Mouse (Mus musculus) neural tube, embryonic 12.5 days (tissue): Measurements from ENCODE around the gene Nrf1. TPM values are rescaled to one million over a fixed set of nuclear protein-coding genes. Genes with fewer than 3 reads are reported as not detected.

Source experiments
- ATAC-seq: fragments of 200-750 bp; cut with Nextera tagmentation; 2 replicates; pipeline ENCODE4 v1.8.0; 2017; ENCODE audit warnings: low read depth, mild to moderate bottlenecking, moderate TSS enrichment, moderate library complexity; ENCODE audit not compliant: low FRiP score
- H3K27ac ChIP-seq: fragments of 300-500 bp; sonication (generic); 2 replicates; pipeline ENCODE4 v1.5.1; 2016
- H3K27me3 ChIP-seq: fragments of 300-500 bp; sonication (generic); replicated peaks from 2 replicates; pipeline ENCODE4 v1.6.1; 2016; ENCODE audit warnings: mild to moderate bottlenecking
- H3K36me3 ChIP-seq: fragments of 300-500 bp; sonication (generic); 2 replicates; pipeline ENCODE4 v1.6.1; 2016; ENCODE audit warnings: mild to moderate bottlenecking
- H3K4me1 ChIP-seq: fragments of 300-500 bp; sonication (generic); 2 replicates; pipeline ENCODE4 v1.6.1; 2016
- H3K4me2 ChIP-seq: fragments of 300-500 bp; sonication (generic); replicated peaks from 2 replicates; pipeline ENCODE4 v1.6.1; 2016; ENCODE audit warnings: mild to moderate bottlenecking
- H3K4me3 ChIP-seq: fragments of 300-500 bp; sonication (generic); 2 replicates; pipeline ENCODE4 v1.5.1; 2016
- H3K9ac ChIP-seq: fragments of 300-500 bp; sonication (generic); 2 replicates; pipeline ENCODE4 v1.6.1; 2016; ENCODE audit warnings: mild to moderate bottlenecking
- H3K9me3 ChIP-seq: fragments of 300-500 bp; sonication (generic); 2 replicates; pipeline ENCODE4 v1.6.1; 2016; ENCODE audit warnings: mild to moderate bottlenecking
- WGBS: fragments of 180-500 bp; shearing (Covaris S2); methylation state at CpG from one replicate; pipeline ENCODE4 v1.1.7; 2016; 5-methylcytosine and 5-hydroxymethylcytosine counted together
- polyA plus RNA-seq: library from polyadenylated mRNA; unstranded; fragments of >200 nt; fragmentation: Nextera tagmentation; extraction: Ambion mirVana; gene quantifications from 2 replicates; pipeline ENCODE4 v1.2.1, GENCODE M21; 2016

The Nrf1 gene
- polyA plus RNA-seq, 1 experiment from 2014 or later = 60.2 TPM

- 92% methylated on average over 4 of the region's 4 CpGs for WGBS
Measured at GRCm38 (mm10) chr6:30035112-30035511, 12.7 kb upstream of the Nrf1 start.

GRCm38 (mm10) chr6:30041498-30041897, 6.3 kb upstream of the Nrf1 start:
- no peaks in the 10 kb centered on the region for H3K9me3 ChIP-seq
- no peak overlapping the region for H3K4me3 ChIP-seq
- 48% methylated on average over 1 of the region's 1 CpGs for WGBS
- no peak overlapping the region for H3K27ac ChIP-seq
- ATAC-seq = no peak
- no peak overlapping the region for H3K4me2 ChIP-seq
- H3K27me3 ChIP-seq = no peaks in the 10 kb centered on the region
- H3K4me1 ChIP-seq = no peaks in the 10 kb centered on the region
- no peaks in the 10 kb centered on the region for H3K36me3 ChIP-seq
- no peak overlapping the region for H3K9ac ChIP-seq

More at GRCm38 (mm10) chr6:30035112-30035511, 12.7 kb upstream of the Nrf1 start:
- no peak overlapping the region for H3K27ac ChIP-seq
- H3K9me3 ChIP-seq = no peaks in the 10 kb centered on the region
- no peak for ATAC-seq
- no peak overlapping the region for H3K4me3 ChIP-seq
- H3K9ac ChIP-seq = no peak overlapping the region
- no peak overlapping the region for H3K4me2 ChIP-seq
- no peaks in the 10 kb centered on the region for H3K4me1 ChIP-seq
- H3K27me3 ChIP-seq = no peaks in the 10 kb centered on the region
- H3K36me3 ChIP-seq = no peaks in the 10 kb centered on the region

GRCm38 (mm10) chr6:30042483-30042882, 5.3 kb upstream of the Nrf1 start:
- Histone ChIP-seq H3K27ac (no peak overlapping the region), H3K4me2 (no peak overlapping the region), H3K4me3 (no peak overlapping the region), H3K9me3 (no peaks in the 10 kb centered on the region), H3K4me1 (no peaks in the 10 kb centered on the region), H3K27me3 (no peaks in the 10 kb centered on the region), H3K9ac (no peak overlapping the region), H3K36me3 (no peaks in the 10 kb centered on the region)
- ATAC-seq = no peak
- WGBS = 89% methylated on average over 3 of the region's 3 CpGs

- Histone ChIP-seq H3K9ac (peak overlapping the region; percentile 100), H3K9me3 (no peaks in the 10 kb centered on the region), H3K27me3 (no peaks in the 10 kb centered on the region), H3K4me1 (peaks cover 9% of the 10 kb centered on the region), H3K27ac (peak overlapping the region; percentile 100), H3K4me2 (peak overlapping the region; percentile 68), H3K36me3 (no peaks in the 10 kb centered on the region), H3K4me3 (peak overlapping the region; percentile 99)
- ATAC-seq = peak; percentile 83
- WGBS = under 1% methylated on average over 40 of the region's 45 CpGs
Measured at GRCm38 (mm10) chr6:30048163-30048500, 344 bp downstream of the Nrf1 start.

- peaks cover 9% of the 10 kb centered on the region for H3K4me1 ChIP-seq
- WGBS = under 1% methylated on average over 44 of the region's 54 CpGs
- peak; percentile 52; the same call in 1 of the 2 replicates for ATAC-seq
- peak overlapping the region; percentile 100 for H3K9ac ChIP-seq
- peak overlapping the region; percentile 100 for H3K27ac ChIP-seq
- peak overlapping the region; percentile 68 for H3K4me2 ChIP-seq
- H3K27me3 ChIP-seq = no peaks in the 10 kb centered on the region
- no peaks in the 10 kb centered on the region for H3K9me3 ChIP-seq
- peak overlapping the region; percentile 99 for H3K4me3 ChIP-seq
- no peaks in the 10 kb centered on the region for H3K36me3 ChIP-seq
Measured at GRCm38 (mm10) chr6:30048501-30049353, 939 bp downstream of the Nrf1 start.

GRCm38 (mm10) chr6:30053116-30053515, 5.3 kb downstream of the Nrf1 start:
- Histone ChIP-seq H3K9ac (no peak overlapping the region), H3K4me2 (no peak overlapping the region), H3K4me1 (peaks cover 9% of the 10 kb centered on the region), H3K27ac (no peak overlapping the region), H3K36me3 (no peaks in the 10 kb centered on the region), H3K27me3 (no peaks in the 10 kb centered on the region), H3K9me3 (no peaks in the 10 kb centered on the region), H3K4me3 (no peak overlapping the region)
- 88% methylated on average over 1 of the region's 1 CpGs for WGBS
- no peak for ATAC-seq

- no peak overlapping the region for H3K9ac ChIP-seq
- H3K27ac ChIP-seq = no peak overlapping the region
- no peaks in the 10 kb centered on the region for H3K4me1 ChIP-seq
- H3K36me3 ChIP-seq = no peaks in the 10 kb centered on the region
- ATAC-seq = no peak
- WGBS = 95% methylated on average over 2 of the region's 2 CpGs
- H3K9me3 ChIP-seq = no peaks in the 10 kb centered on the region
- no peaks in the 10 kb centered on the region for H3K27me3 ChIP-seq
- H3K4me3 ChIP-seq = no peak overlapping the region
- no peak overlapping the region for H3K4me2 ChIP-seq
Measured at GRCm38 (mm10) chr6:30062544-30062943, 14.8 kb downstream of the Nrf1 start.

GRCm38 (mm10) chr6:30065369-30065768, 17.6 kb downstream of the Nrf1 start:
- Histone ChIP-seq H3K4me2 (no peak overlapping the region), H3K9me3 (no peaks in the 10 kb centered on the region), H3K27me3 (no peaks in the 10 kb centered on the region), H3K9ac (no peak overlapping the region), H3K27ac (no peak overlapping the region), H3K36me3 (no peaks in the 10 kb centered on the region), H3K4me1 (no peaks in the 10 kb centered on the region), H3K4me3 (no peak overlapping the region)
- no peak for ATAC-seq
- WGBS = 90% methylated on average over 2 of the region's 2 CpGs

GRCm38 (mm10) chr6:30066746-30067145, 19.0 kb downstream of the Nrf1 start:
- H3K27ac ChIP-seq = no peak overlapping the region
- H3K9ac ChIP-seq = no peak overlapping the region
- no peak overlapping the region for H3K4me3 ChIP-seq
- H3K27me3 ChIP-seq = no peaks in the 10 kb centered on the region
- H3K4me2 ChIP-seq = no peak overlapping the region
- 95% methylated on average over 2 of the region's 2 CpGs for WGBS
- H3K9me3 ChIP-seq = no peaks in the 10 kb centered on the region
- ATAC-seq = no peak
- H3K4me1 ChIP-seq = no peaks in the 10 kb centered on the region
- no peaks in the 10 kb centered on the region for H3K36me3 ChIP-seq

- Histone ChIP-seq H3K9me3 (no peaks in the 10 kb centered on the region), H3K27me3 (no peaks in the 10 kb centered on the region), H3K4me3 (no peak overlapping the region), H3K4me2 (no peak overlapping the region), H3K36me3 (no peaks in the 10 kb centered on the region), H3K4me1 (no peaks in the 10 kb centered on the region), H3K27ac (no peak overlapping the region), H3K9ac (no peak overlapping the region)
- WGBS = 87% methylated on average over 3 of the region's 3 CpGs
- no peak for ATAC-seq
Measured at GRCm38 (mm10) chr6:30072476-30072875, 24.7 kb downstream of the Nrf1 start.

GRCm38 (mm10) chr6:30078938-30079529, 31.2 kb downstream of the Nrf1 start:
- Histone ChIP-seq H3K9me3 (no peaks in the 10 kb centered on the region), H3K4me3 (no peak overlapping the region), H3K4me2 (no peak overlapping the region), H3K27ac (no peak overlapping the region), H3K4me1 (peaks cover 8% of the 10 kb centered on the region; the same call in 1 of the 2 replicates), H3K27me3 (no peaks in the 10 kb centered on the region), H3K9ac (no peak overlapping the region), H3K36me3 (no peaks in the 10 kb centered on the region)
- 36% methylated on average over 4 of the region's 4 CpGs for WGBS
- ATAC-seq = no peak

GRCm38 (mm10) chr6:30081339-30081738, 33.6 kb downstream of the Nrf1 start:
- ATAC-seq = no peak
- H3K4me3 ChIP-seq = no peak overlapping the region
- H3K9ac ChIP-seq = no peak overlapping the region
- peaks cover 8% of the 10 kb centered on the region; the same call in 1 of the 2 replicates for H3K4me1 ChIP-seq
- H3K36me3 ChIP-seq = no peaks in the 10 kb centered on the region
- no peak overlapping the region for H3K4me2 ChIP-seq
- H3K9me3 ChIP-seq = no peaks in the 10 kb centered on the region
- H3K27ac ChIP-seq = no peak overlapping the region
- 90% methylated on average over 3 of the region's 3 CpGs for WGBS
- H3K27me3 ChIP-seq = no peaks in the 10 kb centered on the region
